ENCODE assay signal across 8 mouse cellular contexts in genomic region chr8:94600478-94600877, GRCm38 (mm10). TPM values are rescaled to one million over a fixed set of nuclear protein-coding genes. Genes with fewer than 3 reads are reported as not detected.
DNase-seq lines count a peak whose midpoint lies in the region; ATAC-seq and TF ChIP-seq lines count a peak whose summit lies in the region.

No protein-coding gene starts in this region.

- peak overlapping the region; percentile 80 for H3K4me2 ChIP-seq in liver, embryonic 12.5 days

- H3K4me3 ChIP-seq in gastrocnemius, adult 2 months, result peak overlapping the region; percentile 100
- H3K4me3 ChIP-seq in forebrain, embryonic 10.5 days, result peak overlapping the region; percentile 69
- peak overlapping the region; percentile 99 for H3K4me3 ChIP-seq in liver, embryonic 12.5 days

- DNase-seq in gastrocnemius, adult 2 months, result no peak
- DNase-seq in gastrocnemius, adult 8-10 months (ENCODE audit: low spot score in 2 of 2), result no peak
- peak; percentile 37 for DNase-seq in A20 (ENCODE audit: low read depth, low spot score)
- no peak for DNase-seq in forebrain, embryonic 10.5 days (ENCODE audit: extremely low spot score, low spot score)
- DNase-seq in natural killer cell, adult 2 months (ENCODE audit: low spot score in 2 of 2), result no peak
- DNase-seq in spleen, postnatal 10 days (ENCODE audit: low spot score in 2 of 2), result no peak
- DNase-seq in left cerebral cortex, postnatal 4 days, result no peak

- H3K9me3 ChIP-seq in forebrain, embryonic 10.5 days, result no peaks in the 10 kb centered on the region
- no peaks in the 10 kb centered on the region for H3K9me3 ChIP-seq in liver, embryonic 12.5 days (replicated peaks)

- H3K9ac ChIP-seq in liver, embryonic 12.5 days, result peak overlapping the region; percentile 85

- ATAC-seq in liver, embryonic 12.5 days, result no peak

- peaks cover 4% of the 10 kb centered on the region; the same call in 1 of the 2 replicates for H3K36me3 ChIP-seq in forebrain, embryonic 10.5 days (replicated peaks)
- peaks cover 13% of the 10 kb centered on the region for H3K36me3 ChIP-seq in liver, embryonic 12.5 days

- H3K27ac ChIP-seq in gastrocnemius, adult 2 months, result peak overlapping the region; percentile 97
- peak overlapping the region; percentile 93 for H3K27ac ChIP-seq in forebrain, embryonic 10.5 days
- no peak overlapping the region; the same call in 1 of the 2 replicates for H3K27ac ChIP-seq in liver, embryonic 12.5 days

- 35% methylated on average over 5 of the region's 5 CpGs for WGBS in forebrain, embryonic 10.5 days
- 17% methylated on average over 5 of the region's 5 CpGs for WGBS in liver, embryonic 12.5 days (ENCODE audit: insufficient replicate concordance)

- no peaks in the 10 kb centered on the region for H3K27me3 ChIP-seq in forebrain, embryonic 10.5 days (ENCODE audit: poor library complexity, severe bottlenecking)
- no peaks in the 10 kb centered on the region for H3K27me3 ChIP-seq in liver, embryonic 12.5 days (replicated peaks)

- H3K4me1 ChIP-seq in forebrain, embryonic 10.5 days, result peaks cover 31% of the 10 kb centered on the region
- peaks cover 38% of the 10 kb centered on the region for H3K4me1 ChIP-seq in liver, embryonic 12.5 days

- TF ChIP-seq CTCF in gastrocnemius, adult 2 months (IDR thresholded peaks at IDR 0.05), result no peak

- intact Hi-C loops in gastrocnemius, adult 2 months (cut with DNase I), result loop anchor here (2.0 kb wide), 1 partner anchor 104 kb away; no protein-coding TSS in a partner anchor
- intact Hi-C loops in left cerebral cortex, postnatal 4 days (cut with DNase I), result no loop called here

RNA-seq across cellular contexts. Expression of gene Rspry1, which starts 1.3 kb away (rescaled TPM):
- total RNA-seq in gastrocnemius, adult 2 months (2021), result 10 to 100 TPM in 1 of 2 experiments, 1 to 10 TPM in 1; 8.5 to 10.8 TPM
- total RNA-seq in gastrocnemius, adult 8-10 months (2022), result 1 to 10 TPM; 7.3 to 8.9 (median 8.2) TPM
- polyA plus RNA-seq in forebrain, embryonic 10.5 days (2016; fragmentation: Nextera tagmentation; extraction: Ambion mirVana), result 48.3 and 48.9 TPM in 2 replicates
- 24.7 and 24.8 TPM in 2 replicates for polyA plus RNA-seq in liver, embryonic 12.5 days (2016; fragmentation: Nextera tagmentation; extraction: Ambion mirVana)
- total RNA-seq in left cerebral cortex, postnatal 4 days (2021), result 10 to 100 TPM; 42.9 to 47.7 TPM

RNA-seq across cellular contexts. Expression of gene Fam192a, which starts 1.3 kb away (rescaled TPM):
- 10 to 100 TPM; 17.9 to 22.6 TPM for total RNA-seq in gastrocnemius, adult 2 months (2021)
- total RNA-seq in gastrocnemius, adult 8-10 months (2022), result 10 to 100 TPM; 16.9 to 23.1 (median 18.4) TPM
- 90.1 and 90.5 TPM in 2 replicates for polyA plus RNA-seq in forebrain, embryonic 10.5 days (2016; fragmentation: Nextera tagmentation; extraction: Ambion mirVana)
- polyA plus RNA-seq in liver, embryonic 12.5 days (2016; fragmentation: Nextera tagmentation; extraction: Ambion mirVana), result 45.9 and 49.2 TPM in 2 replicates
- total RNA-seq in left cerebral cortex, postnatal 4 days (2021), result 10 to 100 TPM; 39.0 to 54.3 TPM
